Mouse (Mus musculus) thymus, adult 2 months (tissue): ENCODE results near the gene Galnt15. TPM values are rescaled to one million over a fixed set of nuclear protein-coding genes. Genes with fewer than 3 reads are reported as not detected.

ENCODE experiments used
- DNase-seq: peaks from one replicate; pipeline ENCODE4 v3.0.0; 2021
- H3K27ac ChIP-seq: fragments of 200-500 bp; 2 replicates; pipeline ENCODE4 v1.5.1; 2012; ENCODE audit warnings: low read length, control low read depth; ENCODE audit not compliant: control insufficient read depth, insufficient read depth
- H3K27me3 ChIP-seq: fragments of 200-500 bp; 2 replicates; pipeline ENCODE4 v1.6.1; 2012; ENCODE audit warnings: mild to moderate bottlenecking, low read length, moderate library complexity, mixed read lengths; ENCODE audit not compliant: control insufficient read depth, insufficient read depth
- H3K36me3 ChIP-seq: fragments of 200-500 bp; 2 replicates; pipeline ENCODE4 v1.6.1; 2012; ENCODE audit warnings: mild to moderate bottlenecking, low read length, moderate library complexity; ENCODE audit not compliant: control insufficient read depth, insufficient read depth
- H3K4me1 ChIP-seq: fragments of 200-500 bp; replicated peaks from 2 replicates; pipeline ENCODE4 v1.6.1; 2012; ENCODE audit warnings: low read length; ENCODE audit not compliant: control insufficient read depth, insufficient read depth
- H3K4me3 ChIP-seq: fragments of 200-500 bp; 2 replicates; pipeline ENCODE4 v1.5.1; 2012; ENCODE audit warnings: mild to moderate bottlenecking, low read length, control low read depth, moderate library complexity; ENCODE audit not compliant: control insufficient read depth, insufficient read depth
- CTCF ChIP-seq: fragments of 200-500 bp; IDR thresholded peaks from 2 replicates; pipeline ENCODE4 v1.5.1; 2012; ENCODE audit warnings: mild to moderate bottlenecking, control low read depth, low read length, moderate library complexity, borderline replicate concordance; ENCODE audit not compliant: control insufficient read depth, poor library complexity, insufficient read depth; ENCODE audit errors: extremely low read depth
- POLR2A ChIP-seq: fragments of 200-500 bp; IDR thresholded peaks from 2 replicates; pipeline ENCODE4 v1.6.1; 2012; ENCODE audit warnings: mild to moderate bottlenecking, low read length, control low read depth, moderate library complexity; ENCODE audit not compliant: control insufficient read depth, poor library complexity, insufficient read depth; ENCODE audit errors: extremely low read depth
- whole genome bisulfite sequencing: fragments of 180-500 bp; shearing (Covaris S2); methylation state at CpG from one replicate; pipeline ENCODE4 v1.1.7; 2018; 5-methylcytosine and 5-hydroxymethylcytosine counted together
- polyA plus RNA-seq: library from polyadenylated mRNA; depleted of rRNA; stranded (reverse); fragments of >200 nt; gene quantifications from 2 replicates; pipeline ENCODE4 v1.2.3, GENCODE M21; 2012

Galnt15 gene
- polyA plus RNA-seq, 1 experiment: 2.4 TPM

DNA sequence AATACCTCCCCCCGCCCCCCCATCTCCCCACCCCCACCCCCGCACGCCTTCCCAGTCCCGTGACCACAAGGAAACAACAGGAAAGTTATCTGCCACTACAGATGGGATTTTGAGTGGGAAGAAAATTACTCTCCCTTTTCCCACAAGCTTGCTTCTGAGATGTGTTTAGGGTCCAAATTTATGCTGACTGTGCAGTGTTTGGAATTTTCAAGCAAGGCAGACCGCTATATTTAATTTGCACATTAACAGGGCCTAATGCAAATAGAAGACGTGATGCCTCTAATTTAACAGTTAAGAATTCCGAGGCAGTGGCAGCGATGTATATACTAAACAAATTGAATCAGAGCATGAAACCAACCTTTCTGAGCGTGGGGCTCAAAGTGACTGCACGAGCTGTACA is 26.0 kb downstream of the Galnt15 start:
- TF ChIP-seq POLR2A (no peak), CTCF (no peak)
- no peaks in the 10 kb centered on the region for H3K4me1 ChIP-seq
- H3K27me3 ChIP-seq: no peaks in the 10 kb centered on the region
- 93% methylated on average over 10 of the region's 10 CpGs for WGBS
- no peak overlapping the region for H3K27ac ChIP-seq
- DNase-seq: no peak
- H3K36me3 ChIP-seq: no peaks in the 10 kb centered on the region
- H3K4me3 ChIP-seq: no peak overlapping the region

DNA sequence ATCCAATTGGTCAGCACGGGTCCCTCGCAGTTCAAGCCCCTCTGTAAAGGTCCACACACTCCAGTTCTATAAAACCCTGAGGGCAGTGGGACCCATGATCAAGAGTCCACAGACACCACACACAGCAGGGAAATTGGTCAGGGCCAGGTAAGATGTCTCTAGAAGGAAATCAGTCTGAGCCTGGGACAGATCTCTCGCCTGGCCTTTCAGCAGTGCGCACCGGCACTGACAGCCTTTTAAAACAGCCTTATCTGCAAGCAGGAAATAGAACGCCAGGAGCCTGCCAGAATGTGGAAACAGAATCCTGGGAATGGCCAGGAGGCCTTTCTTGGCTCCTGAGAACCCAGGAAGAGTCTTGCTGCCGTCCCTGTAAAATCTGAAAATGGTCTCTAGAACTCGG is 27.0 kb downstream of the Galnt15 start:
- 89% methylated on average over 8 of the region's 8 CpGs for WGBS
- DNase-seq: no peak
- H3K27ac ChIP-seq: no peak overlapping the region
- no peak overlapping the region for H3K4me3 ChIP-seq
- H3K27me3 ChIP-seq: no peaks in the 10 kb centered on the region
- no peak for TF ChIP-seq CTCF
- no peak for TF ChIP-seq POLR2A
- H3K4me1 ChIP-seq: no peaks in the 10 kb centered on the region
- no peaks in the 10 kb centered on the region for H3K36me3 ChIP-seq

DNA sequence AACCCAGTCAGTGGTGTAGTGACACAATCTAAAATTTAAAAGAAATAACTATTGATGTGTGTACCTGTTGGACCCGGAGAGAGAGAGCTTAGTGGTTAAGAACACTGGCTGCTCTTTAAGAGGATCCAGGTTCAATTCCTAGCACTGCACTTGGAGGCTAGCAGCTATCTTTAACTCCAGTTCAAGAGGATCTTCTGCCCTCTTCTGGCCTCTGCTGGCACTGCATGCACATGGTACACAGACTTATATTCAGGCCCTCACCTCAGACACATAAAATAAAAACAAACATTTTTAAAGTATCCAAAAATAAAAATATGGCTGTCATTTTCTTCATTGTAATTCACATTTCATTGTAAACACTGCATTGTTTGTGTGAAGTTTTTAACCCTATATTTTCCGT is 27.9 kb downstream of the Galnt15 start:
- H3K27me3 ChIP-seq: no peaks in the 10 kb centered on the region
- H3K36me3 ChIP-seq: no peaks in the 10 kb centered on the region
- H3K4me1 ChIP-seq: no peaks in the 10 kb centered on the region
- H3K27ac ChIP-seq: no peak overlapping the region
- peak; percentile 37 for DNase-seq
- H3K4me3 ChIP-seq: no peak overlapping the region
- WGBS: 98% methylated on average over 2 of the region's 2 CpGs
- TF ChIP-seq CTCF (no peak), POLR2A (no peak)

DNA sequence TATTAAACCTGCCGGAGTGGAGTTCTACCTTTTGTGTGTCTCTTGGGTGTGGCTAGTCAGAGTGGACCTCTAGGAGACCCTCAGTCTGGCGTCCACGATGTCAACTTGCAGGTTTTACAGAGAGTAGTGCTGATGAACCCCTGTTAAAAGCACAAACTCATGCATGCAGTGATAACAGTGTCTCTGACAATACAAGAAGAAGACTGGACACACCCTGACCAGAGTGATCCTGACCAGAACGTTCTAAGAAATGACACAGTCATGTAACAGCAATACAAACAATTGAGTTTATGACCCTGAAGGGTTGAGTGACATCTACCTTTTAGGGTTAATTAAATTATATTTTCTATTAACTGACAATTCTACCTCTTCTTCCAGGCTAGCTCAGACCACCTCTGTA is 28.9 kb downstream of the Galnt15 start:
- H3K4me3 ChIP-seq: no peak overlapping the region
- H3K4me1 ChIP-seq: no peaks in the 10 kb centered on the region
- WGBS: 90% methylated on average over 4 of the region's 4 CpGs
- H3K36me3 ChIP-seq: no peaks in the 10 kb centered on the region
- DNase-seq: no peak
- TF ChIP-seq POLR2A: no peak
- TF ChIP-seq CTCF: no peak
- no peaks in the 10 kb centered on the region for H3K27me3 ChIP-seq
- no peak overlapping the region for H3K27ac ChIP-seq

DNA sequence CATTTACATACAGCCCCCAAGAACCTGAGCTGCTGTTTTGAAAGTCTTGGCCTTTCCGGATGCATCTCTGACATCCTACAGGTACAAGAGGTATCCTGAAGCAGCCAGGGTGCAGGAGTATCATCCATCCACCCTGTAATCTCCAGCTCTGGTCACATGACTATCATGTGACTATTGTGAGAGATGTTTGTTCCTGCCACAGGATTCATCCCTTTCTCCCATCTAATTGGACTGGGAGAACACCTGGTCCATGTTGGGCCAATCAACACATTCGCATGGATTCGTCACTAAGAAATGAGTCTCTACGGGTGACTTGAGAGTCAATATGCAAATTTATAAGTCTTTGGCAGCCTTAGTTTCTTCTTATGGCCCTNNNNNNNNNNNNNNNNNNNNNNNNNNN is 32.6 kb downstream of the Galnt15 start:
- Histone ChIP-seq H3K36me3 (no peaks in the 10 kb centered on the region), H3K27me3 (no peaks in the 10 kb centered on the region), H3K27ac (no peak overlapping the region), H3K4me3 (no peak overlapping the region), H3K4me1 (no peaks in the 10 kb centered on the region)
- 95% methylated on average over 4 of the region's 4 CpGs for WGBS
- TF ChIP-seq POLR2A: no peak
- no peak for TF ChIP-seq CTCF
- DNase-seq: no peak

DNA sequence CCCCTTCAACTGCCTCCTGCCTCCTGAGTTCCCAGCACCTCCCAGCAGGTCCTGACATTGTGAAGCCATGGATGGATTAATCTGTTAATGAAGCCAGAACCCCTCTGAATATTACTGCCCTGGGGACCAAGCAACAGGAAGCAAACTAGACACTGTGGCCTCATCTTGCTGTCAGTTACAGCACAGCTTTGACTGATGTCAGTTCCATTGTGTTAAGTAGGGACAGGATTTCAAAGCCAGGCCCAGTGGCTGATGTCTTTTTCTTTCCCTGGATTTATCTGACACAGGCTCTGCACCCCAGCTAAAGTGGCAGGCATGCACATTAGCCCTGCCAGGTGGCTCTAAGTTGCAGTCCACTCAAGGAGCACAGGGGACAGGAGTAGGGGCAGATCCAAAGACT is 44.0 kb downstream of the Galnt15 start:
- no peak for DNase-seq
- Histone ChIP-seq H3K27me3 (no peaks in the 10 kb centered on the region; the same call in 1 of the 2 replicates), H3K27ac (no peak overlapping the region), H3K4me3 (no peak overlapping the region), H3K4me1 (no peaks in the 10 kb centered on the region), H3K36me3 (no peaks in the 10 kb centered on the region)
- TF ChIP-seq CTCF (no peak), POLR2A (no peak)

DNA sequence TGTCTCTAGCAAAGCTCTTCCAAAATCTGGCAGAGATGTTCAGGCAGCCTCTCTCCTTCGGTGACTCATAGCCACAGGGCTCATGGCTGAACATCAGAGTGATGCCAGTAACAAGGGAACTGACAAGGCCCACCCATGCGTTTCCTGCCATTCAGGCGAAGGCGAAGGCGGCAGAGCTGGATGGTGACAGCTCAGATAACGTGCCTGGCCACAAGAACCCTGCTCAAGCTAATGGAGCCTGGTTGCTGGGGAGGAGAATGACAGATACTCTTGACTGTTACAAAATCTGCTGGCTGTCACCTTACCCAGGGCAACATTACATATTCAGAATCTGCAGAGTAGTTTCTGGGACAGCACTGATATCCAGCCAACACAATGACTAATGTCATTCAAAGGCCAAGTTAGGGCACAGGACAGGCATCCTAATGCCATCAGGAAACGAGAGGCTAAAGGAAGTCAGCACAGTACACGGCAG is 44.5 kb downstream of the Galnt15 start:
- Histone ChIP-seq H3K36me3 (no peaks in the 10 kb centered on the region), H3K27me3 (no peaks in the 10 kb centered on the region; the same call in 1 of the 2 replicates), H3K4me3 (no peak overlapping the region), H3K4me1 (no peaks in the 10 kb centered on the region), H3K27ac (no peak overlapping the region)
- TF ChIP-seq CTCF: no peak
- no peak for TF ChIP-seq POLR2A
- DNase-seq: no peak
- 50% methylated on average over 8 of the region's 8 CpGs for WGBS
